Mouse (Mus musculus): ENCODE data around the gene Fhad1. TPM values are rescaled to one million over a fixed set of nuclear protein-coding genes. Genes with fewer than 3 reads are reported as not detected.

Fhad1 gene
- polyA plus RNA-seq, 1 experiment from 2014 or later, result 1.4 TPM

GRCm38 (mm10) chr4:141959615-141960014 is 55.3 kb downstream of the Fhad1 start:
- Histone ChIP-seq H3K9me3 (replicated peaks) (peaks cover 3% of the 10 kb centered on the region; the same call in 1 of the 2 replicates), H3K4me1 (peaks cover 31% of the 10 kb centered on the region), H3K4me3 (replicated peaks) (no peak overlapping the region), H3K27me3 (no peaks in the 10 kb centered on the region), H3K9ac (no peak overlapping the region), H3K27ac (no peak overlapping the region), H3K4me2 (no peak overlapping the region), H3K36me3 (no peaks in the 10 kb centered on the region)
- 63% methylated on average over 4 of the region's 4 CpGs for WGBS
- no peak for ATAC-seq (replicated peaks; ENCODE audit: low FRiP score)

- Histone ChIP-seq H3K9ac (no peak overlapping the region), H3K4me2 (peak overlapping the region; percentile 41), H3K4me3 (replicated peaks) (no peak overlapping the region), H3K4me1 (peaks cover 35% of the 10 kb centered on the region), H3K27me3 (no peaks in the 10 kb centered on the region), H3K36me3 (no peaks in the 10 kb centered on the region), H3K9me3 (replicated peaks) (peaks cover 3% of the 10 kb centered on the region; the same call in 1 of the 2 replicates), H3K27ac (0 out of 2 replicates have a peak overlapping the region, but pooled peaks have one; percentile 15)
- peak; percentile 57 for ATAC-seq (replicated peaks; ENCODE audit: low FRiP score)
- 44% methylated on average over 7 of the region's 7 CpGs for WGBS
Observed at GRCm38 (mm10) chr4:141958614-141959375, 56.1 kb downstream of the Fhad1 start.

GRCm38 (mm10) chr4:141958188-141958587 is 56.7 kb downstream of the Fhad1 start:
- H3K4me2 ChIP-seq, result peak overlapping the region; percentile 41

GRCm38 (mm10) chr4:141957740-141958139 is 57.1 kb downstream of the Fhad1 start:
- Histone ChIP-seq H3K27ac (no peak overlapping the region), H3K27me3 (no peaks in the 10 kb centered on the region), H3K4me2 (peak overlapping the region; percentile 41), H3K4me3 (replicated peaks) (no peak overlapping the region), H3K36me3 (no peaks in the 10 kb centered on the region), H3K9me3 (replicated peaks) (peaks cover 3% of the 10 kb centered on the region; the same call in 1 of the 2 replicates), H3K4me1 (peaks cover 42% of the 10 kb centered on the region), H3K9ac (no peak overlapping the region)
- ATAC-seq (replicated peaks; ENCODE audit: low FRiP score), result peak; percentile 49
- WGBS, result 22% methylated on average over 11 of the region's 11 CpGs

More at GRCm38 (mm10) chr4:141958188-141958587, 56.7 kb downstream of the Fhad1 start:
- Histone ChIP-seq H3K4me1 (peaks cover 41% of the 10 kb centered on the region), H3K36me3 (no peaks in the 10 kb centered on the region), H3K9me3 (replicated peaks) (peaks cover 3% of the 10 kb centered on the region; the same call in 1 of the 2 replicates), H3K27ac (0 out of 2 replicates have a peak overlapping the region, but pooled peaks have one; percentile 15), H3K9ac (no peak overlapping the region), H3K27me3 (no peaks in the 10 kb centered on the region), H3K4me3 (replicated peaks) (no peak overlapping the region)
- WGBS, result 5% methylated on average over 9 of the region's 9 CpGs
- ATAC-seq (replicated peaks; ENCODE audit: low FRiP score), result peak; percentile 79

- Histone ChIP-seq H3K36me3 (no peaks in the 10 kb centered on the region), H3K9me3 (replicated peaks) (peaks cover 2% of the 10 kb centered on the region; the same call in 1 of the 2 replicates), H3K4me2 (no peak overlapping the region), H3K27ac (no peak overlapping the region), H3K4me1 (peaks cover 48% of the 10 kb centered on the region), H3K27me3 (no peaks in the 10 kb centered on the region), H3K4me3 (replicated peaks) (no peak overlapping the region), H3K9ac (no peak overlapping the region)
- WGBS, result 91% methylated on average over 5 of the region's 5 CpGs
- no peak for ATAC-seq (replicated peaks; ENCODE audit: low FRiP score)
Observed at GRCm38 (mm10) chr4:141956931-141957330, 58.0 kb downstream of the Fhad1 start.

- Histone ChIP-seq H3K9me3 (replicated peaks) (no peaks in the 10 kb centered on the region), H3K4me1 (peaks cover 50% of the 10 kb centered on the region), H3K9ac (no peak overlapping the region), H3K36me3 (no peaks in the 10 kb centered on the region), H3K4me3 (replicated peaks) (no peak overlapping the region), H3K27me3 (no peaks in the 10 kb centered on the region), H3K27ac (no peak overlapping the region), H3K4me2 (no peak overlapping the region)
- WGBS, result 54% methylated on average over 16 of the region's 16 CpGs
- ATAC-seq (replicated peaks; ENCODE audit: low FRiP score), result no peak
Observed at GRCm38 (mm10) chr4:141954770-141955720, 59.8 kb downstream of the Fhad1 start.

- peaks cover 51% of the 10 kb centered on the region for H3K4me1 ChIP-seq
- ATAC-seq (replicated peaks; ENCODE audit: low FRiP score), result no peak
Observed at GRCm38 (mm10) chr4:141953859-141954258, 61.0 kb downstream of the Fhad1 start.

GRCm38 (mm10) chr4:141953291-141953690 is 61.6 kb downstream of the Fhad1 start:
- 45% methylated on average over 9 of the region's 9 CpGs for WGBS
- H3K27me3 ChIP-seq, result no peaks in the 10 kb centered on the region
- no peak overlapping the region for H3K4me2 ChIP-seq
- no peak overlapping the region for H3K9ac ChIP-seq
- no peaks in the 10 kb centered on the region for H3K9me3 ChIP-seq (replicated peaks)
- H3K36me3 ChIP-seq, result no peaks in the 10 kb centered on the region
- H3K4me3 ChIP-seq (replicated peaks), result no peak overlapping the region
- no peak for ATAC-seq (replicated peaks; ENCODE audit: low FRiP score)
- H3K4me1 ChIP-seq, result peaks cover 45% of the 10 kb centered on the region
- 0 out of 2 replicates have a peak overlapping the region, but pooled peaks have one; percentile 45 for H3K27ac ChIP-seq

More at GRCm38 (mm10) chr4:141953859-141954258, 61.0 kb downstream of the Fhad1 start:
- Histone ChIP-seq H3K36me3 (no peaks in the 10 kb centered on the region), H3K27ac (no peak overlapping the region), H3K9me3 (replicated peaks) (no peaks in the 10 kb centered on the region), H3K27me3 (no peaks in the 10 kb centered on the region), H3K4me2 (no peak overlapping the region), H3K9ac (no peak overlapping the region), H3K4me3 (replicated peaks) (no peak overlapping the region)
- 48% methylated on average over 6 of the region's 6 CpGs for WGBS

- ATAC-seq (replicated peaks; ENCODE audit: low FRiP score), result no peak
- Histone ChIP-seq H3K9ac (no peak overlapping the region), H3K27ac (peak overlapping the region; percentile 45; the same call in 1 of the 2 replicates), H3K27me3 (no peaks in the 10 kb centered on the region), H3K9me3 (replicated peaks) (no peaks in the 10 kb centered on the region), H3K4me1 (peaks cover 41% of the 10 kb centered on the region), H3K4me2 (no peak overlapping the region), H3K4me3 (replicated peaks) (no peak overlapping the region), H3K36me3 (no peaks in the 10 kb centered on the region)
- WGBS, result 49% methylated on average over 5 of the region's 5 CpGs
Observed at GRCm38 (mm10) chr4:141952824-141953223, 62.1 kb downstream of the Fhad1 start.

GRCm38 (mm10) chr4:141952114-141952513 is 62.8 kb downstream of the Fhad1 start:
- no peak overlapping the region for H3K9ac ChIP-seq
- H3K4me2 ChIP-seq, result no peak overlapping the region
- no peaks in the 10 kb centered on the region for H3K36me3 ChIP-seq
- H3K4me3 ChIP-seq (replicated peaks), result no peak overlapping the region
- WGBS, result 56% methylated on average over 17 of the region's 17 CpGs
- no peaks in the 10 kb centered on the region for H3K27me3 ChIP-seq
- H3K9me3 ChIP-seq (replicated peaks), result no peaks in the 10 kb centered on the region
- no peak for ATAC-seq (replicated peaks; ENCODE audit: low FRiP score)
- H3K27ac ChIP-seq, result no peak overlapping the region
- H3K4me1 ChIP-seq, result peaks cover 34% of the 10 kb centered on the region

GRCm38 (mm10) chr4:141949436-141949835 is 65.4 kb downstream of the Fhad1 start:
- Histone ChIP-seq H3K4me1 (peaks cover 25% of the 10 kb centered on the region), H3K27ac (peak overlapping the region; percentile 66), H3K9ac (no peak overlapping the region), H3K36me3 (no peaks in the 10 kb centered on the region), H3K4me2 (0 out of 2 replicates have a peak overlapping the region, but pooled peaks have one; percentile 6), H3K9me3 (replicated peaks) (no peaks in the 10 kb centered on the region), H3K4me3 (replicated peaks) (no peak overlapping the region), H3K27me3 (no peaks in the 10 kb centered on the region)
- WGBS, result 53% methylated on average over 13 of the region's 13 CpGs
- ATAC-seq (replicated peaks; ENCODE audit: low FRiP score), result peak; percentile 81

Measured in kidney, embryonic 15.5 days (tissue).